Mouse (Mus musculus): ENCODE measurements around the gene Gzmg.
"Not testable (repeated sequence)": the region's sequence is repeated elsewhere in the genome, so short reads cannot be mapped to it uniquely, and the experiment has no call there.

Gzmg gene

DNA sequence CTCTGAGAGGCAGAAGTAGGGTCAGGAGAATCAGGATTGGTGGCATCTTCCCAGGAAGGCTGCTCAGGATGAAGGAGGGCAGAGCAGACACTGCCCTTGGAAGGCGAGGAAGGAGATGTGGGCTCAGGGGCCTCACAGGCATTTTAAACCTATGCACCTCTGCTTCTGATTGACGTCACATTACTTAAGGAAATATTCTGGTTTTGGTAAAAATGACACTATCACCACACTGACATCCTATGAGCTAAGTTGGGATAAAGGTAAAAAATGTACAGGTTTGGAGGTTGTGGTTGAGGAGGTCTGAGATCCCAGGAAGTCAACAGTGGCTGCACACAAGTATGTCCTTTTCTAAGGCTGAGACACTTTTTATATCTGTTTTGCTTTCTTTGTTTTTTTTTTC lies at the start of gene Gzmg:
Gene Gzmg (minus strand): TSS at position 101 of the 400 bp plus-strand sequence.
- not testable (repeated sequence) for DNase-seq (ENCODE audit: extremely low spot score, low read depth, low spot score)

DNA sequence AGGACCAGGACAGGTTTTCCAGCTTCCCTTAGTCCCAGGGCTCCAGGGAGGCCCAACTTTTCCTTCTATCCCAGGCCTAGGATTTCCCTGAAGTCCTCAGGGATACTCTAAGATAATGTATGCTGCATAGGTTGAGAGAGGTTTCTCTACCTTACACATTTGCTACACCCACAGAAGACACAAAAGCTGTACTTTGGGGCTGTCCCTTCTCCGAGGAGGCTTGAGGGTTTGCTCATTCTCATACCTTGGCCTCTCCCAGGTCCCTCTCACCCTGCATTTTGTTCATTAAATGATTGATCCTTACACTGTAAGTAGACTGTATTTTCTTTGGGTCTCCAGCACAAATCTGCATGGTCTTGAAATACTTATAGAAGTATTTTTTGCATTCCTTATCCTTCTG lies 46.2 kb upstream of the Gzmg start:
- no peak for DNase-seq (ENCODE audit: extremely low spot score, low read depth, low spot score)

DNA sequence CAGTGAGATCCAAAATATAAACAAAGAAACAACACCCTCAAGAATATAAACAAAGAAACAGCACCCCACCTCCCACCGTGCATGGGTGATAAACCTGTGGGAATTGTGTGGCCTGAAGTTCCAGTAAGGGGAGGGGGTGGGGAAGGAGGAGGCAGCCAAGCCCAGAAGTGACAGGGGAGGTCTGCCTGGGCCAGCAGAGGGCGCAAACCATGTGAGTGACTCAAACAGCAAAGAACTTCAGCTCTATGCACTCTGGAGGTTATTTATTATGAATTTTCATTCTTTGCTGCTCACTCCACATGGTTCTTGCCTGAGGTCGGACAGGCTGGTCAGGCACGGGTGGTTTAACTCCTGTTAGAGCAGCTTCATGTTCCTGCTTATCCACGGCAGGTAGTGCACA lies 45.6 kb upstream of the Gzmg start:
- DNase-seq (ENCODE audit: extremely low spot score, low read depth, low spot score) = not testable (repeated sequence)

DNA sequence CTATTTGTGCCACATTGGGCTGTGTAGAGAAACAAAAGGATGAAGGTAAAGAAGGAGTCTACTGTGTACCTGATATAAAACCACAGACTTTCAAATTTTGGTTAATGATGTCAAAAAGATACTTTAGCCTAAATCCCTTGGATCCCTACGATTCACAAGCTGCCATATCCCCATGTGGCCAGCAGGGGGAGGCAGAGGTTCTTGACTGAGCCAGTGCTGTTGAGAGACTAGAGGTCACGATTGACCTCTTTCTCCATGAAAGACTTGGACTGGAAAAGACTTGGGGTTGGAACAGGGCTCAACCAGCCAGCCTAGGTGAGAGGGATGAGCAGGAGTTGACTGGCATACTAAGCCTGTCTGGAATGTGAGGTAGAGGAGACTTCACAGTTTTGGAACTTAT lies 44.6 kb upstream of the Gzmg start:
- peak; percentile 35 for DNase-seq (ENCODE audit: extremely low spot score, low read depth, low spot score)

DNA sequence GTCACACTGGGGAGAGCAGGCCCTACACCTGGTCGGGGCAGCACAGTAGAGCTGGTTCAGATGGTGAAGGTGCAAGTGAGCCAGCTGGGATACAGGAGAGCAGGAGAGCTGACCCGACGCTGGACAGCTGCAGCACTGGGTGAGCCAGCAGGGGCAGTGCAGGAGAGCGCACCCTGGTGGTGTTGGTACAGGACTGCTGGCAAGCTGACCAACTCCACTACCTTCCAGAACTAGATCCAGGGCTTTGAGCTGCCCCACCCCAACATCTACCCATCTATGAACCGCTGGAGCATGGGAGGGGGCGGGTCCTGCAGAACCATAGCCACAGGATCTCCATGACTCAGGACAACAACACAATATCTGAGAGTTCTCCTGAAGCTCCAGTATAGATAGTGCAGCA lies 27.6 kb upstream of the Gzmg start:
- no peak for DNase-seq (ENCODE audit: extremely low spot score, low read depth, low spot score)

DNA sequence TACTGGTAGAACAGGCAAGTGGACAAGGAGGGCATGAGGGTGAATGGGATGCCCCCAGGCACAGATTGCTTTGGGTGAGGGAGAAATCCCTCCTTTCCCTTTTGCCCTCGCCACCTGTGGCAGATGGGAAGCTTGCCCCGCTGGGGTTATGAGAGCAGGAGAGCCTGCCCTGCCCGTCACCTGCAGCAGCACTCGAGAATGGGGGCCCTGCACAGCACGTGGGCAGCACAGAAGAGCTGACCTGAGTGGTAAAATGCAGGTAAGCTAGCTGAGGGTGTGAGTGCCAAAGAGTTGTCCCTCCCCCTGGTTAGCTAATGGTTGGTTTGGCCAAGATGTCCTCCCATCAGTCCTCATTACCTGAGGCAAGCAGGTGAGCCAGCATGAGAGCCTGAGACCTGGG lies 27.1 kb upstream of the Gzmg start:
- no peak for DNase-seq (ENCODE audit: extremely low spot score, low read depth, low spot score)

DNA sequence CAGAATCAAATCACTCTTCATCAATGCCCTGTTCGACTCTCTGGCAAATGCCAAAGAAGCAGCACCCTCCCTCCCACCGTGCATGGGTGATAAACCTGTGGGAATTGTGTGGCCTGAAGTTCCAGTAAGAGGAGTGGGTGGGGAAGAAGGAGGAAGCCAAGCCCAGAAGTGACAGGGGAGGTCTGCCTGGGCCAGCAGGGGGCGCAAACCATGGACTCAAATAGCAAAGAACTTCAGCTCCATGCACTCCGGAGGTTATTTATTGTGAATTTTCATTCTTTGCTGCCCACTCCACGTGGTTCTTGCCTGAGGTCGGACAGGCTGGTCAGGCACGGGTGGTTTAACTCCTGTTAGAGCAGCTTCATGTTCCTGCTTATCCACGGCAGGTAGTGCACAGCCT lies 18.3 kb upstream of the Gzmg start:
- DNase-seq (ENCODE audit: extremely low spot score, low read depth, low spot score) = not testable (repeated sequence)

DNA sequence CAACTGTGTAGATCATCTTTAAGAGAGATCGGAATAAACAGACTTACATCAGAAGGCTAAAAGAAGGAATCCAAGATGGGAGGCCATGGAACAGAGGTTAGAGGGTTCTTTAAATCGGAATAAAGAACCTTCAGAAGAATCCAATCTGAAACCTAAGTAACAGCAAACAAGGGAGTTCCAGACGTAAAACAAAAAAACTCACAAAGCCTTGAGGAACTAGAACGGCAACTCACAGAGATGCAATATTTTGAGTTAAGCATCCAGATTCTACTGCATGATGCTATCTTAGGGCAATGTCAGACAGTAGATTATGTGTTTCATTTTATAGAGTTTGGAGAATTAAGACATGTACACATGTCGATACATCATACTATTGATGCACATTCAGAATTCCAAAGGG lies 15.1 kb upstream of the Gzmg start, which contains the start of gene Gzmn:
Gene Gzmn (minus strand): TSS at position 101 of the 400 bp plus-strand sequence.
- DNase-seq (ENCODE audit: extremely low spot score, low read depth, low spot score) = no peak

DNA sequence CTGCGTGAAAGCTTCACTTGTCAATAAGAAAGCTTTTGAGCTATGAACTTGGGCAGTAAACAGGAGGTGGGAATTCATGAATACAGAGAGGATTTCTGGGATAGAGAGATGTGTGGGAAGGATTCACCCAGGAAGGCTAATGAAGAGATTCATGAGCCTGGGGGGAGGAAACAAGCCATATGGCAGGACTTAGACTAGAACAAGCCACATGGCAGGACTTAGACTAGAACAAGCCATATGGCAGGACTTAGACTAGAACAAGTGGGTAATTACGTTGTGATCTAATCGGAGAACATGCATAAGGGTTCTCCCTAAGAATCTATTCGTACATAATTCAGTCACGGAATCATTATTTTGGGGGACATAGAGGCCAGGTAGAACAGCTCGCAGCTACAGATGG lies 14.0 kb upstream of the Gzmg start:
- DNase-seq (ENCODE audit: extremely low spot score, low read depth, low spot score) = no peak

DNA sequence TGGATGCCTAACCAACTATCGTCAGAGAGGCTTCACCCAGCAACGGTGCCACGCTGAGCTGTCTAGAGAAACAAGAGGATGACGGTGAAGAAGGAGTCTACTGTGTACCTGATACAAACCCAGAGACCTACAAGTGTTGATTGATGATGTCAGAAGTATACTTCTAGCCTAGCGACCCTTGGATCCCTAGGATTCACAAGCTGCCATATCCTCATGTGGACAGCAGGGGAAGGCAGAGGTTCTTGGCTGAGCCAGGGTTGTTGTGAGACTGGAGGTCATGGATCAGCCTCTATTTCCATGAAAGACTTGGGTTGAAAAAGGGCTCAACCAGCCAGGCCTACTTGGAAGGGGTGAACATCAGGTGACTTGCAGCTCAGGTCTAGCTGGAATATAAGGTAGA lies 13.4 kb upstream of the Gzmg start:
- no peak for DNase-seq (ENCODE audit: extremely low spot score, low read depth, low spot score)

DNA sequence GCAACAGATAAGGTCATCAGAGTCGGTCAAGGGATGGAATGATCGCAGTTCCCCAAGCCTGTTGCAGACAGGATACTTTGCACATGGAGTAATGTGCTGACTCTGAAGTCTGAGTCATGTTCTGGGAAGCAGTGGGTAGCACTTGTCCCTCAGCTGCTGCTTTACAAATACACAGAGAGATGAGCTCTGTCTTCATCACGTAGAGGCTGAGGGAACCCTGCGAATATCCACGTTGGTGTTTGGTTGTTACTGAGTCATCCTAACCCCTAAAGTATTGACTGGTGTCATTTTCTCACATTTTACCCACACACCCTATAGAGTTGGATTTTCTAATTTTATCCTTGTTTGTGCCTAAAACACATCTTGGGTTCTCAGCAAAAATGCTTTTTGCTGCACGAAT lies 8.6 kb upstream of the Gzmg start:
- DNase-seq (ENCODE audit: extremely low spot score, low read depth, low spot score) = no peak

DNA sequence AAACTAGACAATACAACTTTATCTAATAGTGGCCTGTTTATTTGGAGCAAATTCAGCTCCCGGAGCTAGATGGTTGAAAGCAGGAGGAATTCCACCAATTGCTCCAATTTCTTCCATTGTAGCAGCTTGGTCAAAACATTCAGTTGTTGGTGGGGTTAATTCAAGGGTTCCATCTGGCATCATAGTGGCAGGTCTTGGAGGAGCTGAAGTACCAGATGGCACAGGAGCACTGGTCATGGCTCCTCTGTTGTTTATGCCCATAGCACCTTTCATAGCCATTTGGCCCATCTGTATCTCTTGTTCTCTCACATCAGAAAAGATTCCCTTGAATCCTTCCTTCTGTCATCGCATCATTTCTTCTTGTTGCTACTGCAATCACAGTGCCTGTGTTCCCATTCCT lies 2.7 kb upstream of the Gzmg start:
- no peak for DNase-seq (ENCODE audit: extremely low spot score, low read depth, low spot score)

DNA sequence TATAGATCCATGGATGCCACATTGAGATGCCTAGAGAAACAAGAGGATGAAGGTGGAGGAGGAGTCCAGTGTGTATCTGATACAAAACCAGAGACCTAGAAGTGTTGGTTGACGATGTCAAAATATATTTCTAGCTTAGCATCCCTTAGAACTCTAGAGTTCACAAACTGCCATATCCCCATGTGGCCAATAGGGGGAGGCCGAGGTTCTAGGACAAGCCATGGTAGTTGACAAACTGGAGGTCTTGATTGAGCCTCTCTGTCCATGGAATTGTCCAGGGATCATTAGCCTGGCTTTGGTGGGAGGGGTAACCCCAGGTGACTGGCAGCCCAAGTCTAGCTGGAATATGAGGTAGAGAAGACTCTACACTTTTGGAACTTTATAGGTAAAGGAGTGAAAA lies 4.0 kb downstream of the Gzmg start:
- no peak for DNase-seq (ENCODE audit: extremely low spot score, low read depth, low spot score)

DNA sequence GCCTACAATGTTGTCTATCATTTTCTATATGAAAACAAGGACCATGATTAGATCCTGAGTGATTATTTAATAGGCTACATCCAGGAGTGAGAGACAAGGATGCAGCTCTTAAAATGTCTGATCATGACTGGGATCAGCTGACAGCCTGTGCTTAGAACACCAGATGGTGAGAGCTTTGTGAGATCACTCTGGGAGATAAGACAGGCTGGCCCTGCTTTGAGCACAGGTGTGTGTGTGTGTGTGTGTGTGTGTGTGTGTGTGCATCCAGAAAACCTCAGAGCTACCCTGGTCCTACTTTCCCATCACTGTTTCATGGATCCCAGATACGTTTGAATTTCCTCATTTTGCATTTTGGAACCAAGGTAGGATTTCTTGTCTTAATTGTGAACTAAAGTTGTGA lies 25.7 kb downstream of the Gzmg start:
- DNase-seq (ENCODE audit: extremely low spot score, low read depth, low spot score) = not testable (repeated sequence)

DNA sequence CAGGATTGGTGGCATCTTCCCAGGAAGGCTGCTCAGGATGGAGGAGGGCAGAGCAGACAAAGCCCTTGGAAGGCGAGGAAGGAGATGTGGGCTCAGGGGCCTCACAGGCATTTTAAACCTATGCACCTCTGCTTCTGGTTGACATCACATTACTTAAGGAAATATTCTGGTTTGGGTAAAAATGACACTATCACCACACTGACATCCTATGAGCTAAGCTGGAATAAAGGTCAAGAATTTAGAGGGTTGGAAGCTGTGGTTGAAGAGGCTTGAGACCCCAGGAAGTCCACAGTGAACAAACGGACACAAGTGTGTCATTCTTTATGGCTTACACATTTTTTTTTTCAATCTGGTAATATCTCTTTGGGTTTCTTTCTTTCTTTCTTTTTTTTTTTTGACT lies 26.9 kb downstream of the Gzmg start, which contains the start of gene Gzmd:
Gene Gzmd (minus strand): TSS at position 101 of the 400 bp plus-strand sequence.
- not testable (repeated sequence) for DNase-seq (ENCODE audit: extremely low spot score, low read depth, low spot score)

DNA sequence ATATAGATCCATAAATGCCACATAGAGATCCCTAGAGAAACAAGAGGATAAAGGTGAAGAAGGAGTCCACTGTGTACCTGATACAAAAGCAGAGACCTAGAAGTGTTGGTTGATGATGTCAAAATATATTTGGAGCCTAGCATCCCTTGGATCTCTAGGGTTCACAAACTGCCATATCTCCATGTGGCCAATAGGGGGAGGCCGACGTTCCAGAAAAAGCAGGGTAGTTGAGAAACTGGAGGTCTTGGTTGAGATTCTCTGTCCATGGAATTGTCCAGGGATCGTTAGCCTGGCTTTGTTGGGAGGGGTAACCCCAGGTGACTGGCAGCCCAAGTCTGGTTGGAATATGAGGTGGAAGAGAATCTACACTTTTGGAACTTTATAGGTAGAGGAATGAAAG lies 31.0 kb downstream of the Gzmg start:
- no peak for DNase-seq (ENCODE audit: extremely low spot score, low read depth, low spot score)

DNA sequence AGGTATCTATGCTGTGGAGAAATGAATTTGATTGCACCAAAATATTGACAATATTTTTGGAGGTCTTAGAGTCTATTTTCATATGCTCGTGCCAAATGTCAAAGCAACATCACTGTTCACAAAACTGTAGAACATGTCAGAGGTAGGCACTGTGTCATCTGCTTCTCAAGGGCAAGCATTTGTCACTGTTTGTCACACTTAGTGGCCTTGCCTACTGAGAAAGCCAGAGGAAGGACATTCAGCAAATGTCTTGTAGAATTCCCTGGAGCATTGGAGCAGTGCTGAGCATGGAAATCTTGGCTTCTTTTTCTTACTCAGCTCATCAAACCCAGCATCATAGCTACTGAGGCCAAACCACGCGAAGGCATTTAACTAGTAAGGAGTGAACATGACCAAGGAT lies 35.9 kb downstream of the Gzmg start:
- no peak for DNase-seq (ENCODE audit: extremely low spot score, low read depth, low spot score)

DNA sequence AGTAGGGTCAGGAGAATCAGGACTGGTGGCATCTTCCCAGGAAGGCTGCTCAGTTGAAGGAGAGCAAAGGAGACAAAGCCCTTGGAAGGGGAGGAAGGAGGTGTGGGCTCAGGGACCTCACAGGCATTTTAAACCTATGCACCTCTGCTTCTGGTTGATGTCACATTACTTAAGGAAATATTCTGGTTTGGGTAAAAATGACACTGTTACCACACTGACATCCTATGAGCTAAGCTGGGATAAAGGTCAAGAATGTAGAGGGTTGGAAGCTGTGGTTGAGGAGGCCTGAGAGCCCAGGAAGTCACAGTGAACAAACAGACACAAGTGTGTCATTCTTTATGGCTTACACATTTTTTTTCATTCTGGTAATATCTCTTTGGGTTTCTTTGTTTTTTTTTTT lies 38.9 kb downstream of the Gzmg start, which contains the start of gene Gzme:
Gene Gzme (minus strand): TSS at position 101 of the 400 bp plus-strand sequence.
- DNase-seq (ENCODE audit: extremely low spot score, low read depth, low spot score) = no peak

DNA sequence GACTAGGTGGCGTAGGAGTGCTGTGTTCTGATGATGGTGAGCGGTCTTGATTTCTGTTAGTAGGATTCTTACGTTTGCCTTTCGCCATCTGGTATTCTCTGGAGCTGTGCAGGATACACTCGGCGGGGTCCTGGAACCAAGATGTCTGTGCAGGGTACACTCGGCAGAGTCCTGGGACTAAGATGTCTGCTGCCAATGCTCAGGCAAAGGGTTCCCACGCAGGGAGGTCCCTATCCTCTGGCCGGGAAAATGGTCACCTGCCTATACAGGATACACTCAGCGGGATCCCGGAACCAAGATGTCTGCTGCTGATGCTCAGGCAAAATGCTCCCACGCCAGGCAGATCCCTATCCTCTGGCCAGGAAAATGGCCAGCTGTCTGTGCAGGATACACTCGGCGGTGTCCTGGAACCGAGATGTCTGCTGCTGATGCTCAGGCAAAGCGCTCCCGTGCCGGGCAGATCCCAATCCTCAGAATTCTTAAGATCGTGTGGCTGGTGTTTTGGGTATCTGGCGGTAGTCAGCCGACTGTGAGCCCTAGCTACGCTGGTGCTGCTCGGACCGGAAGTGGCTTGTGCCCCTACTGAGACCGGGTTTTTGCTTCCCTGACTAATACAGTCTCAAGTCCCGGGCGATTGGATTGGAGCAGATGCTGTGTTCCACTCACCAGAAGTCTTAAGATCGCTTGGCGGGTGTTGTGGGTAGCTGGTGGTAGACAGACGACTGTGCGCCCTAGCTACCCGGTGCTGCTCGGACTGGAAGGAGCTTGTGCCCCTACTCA lies 43.7 kb downstream of the Gzmg start:
- DNase-seq (ENCODE audit: extremely low spot score, low read depth, low spot score) = not testable (repeated sequence)

Data from hindlimb bud, embryonic 11.5 days (tissue).